Mouse (Mus musculus) B cell, adult (primary cell): ENCODE measurements around the gene Gm21173. TPM values are rescaled to one million over a fixed set of nuclear protein-coding genes. Genes with fewer than 3 reads are reported as not detected.

Experiments used
- total RNA-seq: library from RNA; stranded (reverse); gene quantifications from 4 replicates; pipeline ENCODE4 v1.2.4, GENCODE M21; 2023; ENCODE audit not compliant: inconsistent age

Gene Gm21173
- not detected in 4 replicates for total RNA-seq

GRCm38 (mm10) chrY:76761300-76761699 lies at the start of gene Gm21173:
TSS of gene Gm21173 (plus strand) at chrY:76761600.

